Mouse (Mus musculus): ENCODE measurements around the gene Lin7b.

DNA sequence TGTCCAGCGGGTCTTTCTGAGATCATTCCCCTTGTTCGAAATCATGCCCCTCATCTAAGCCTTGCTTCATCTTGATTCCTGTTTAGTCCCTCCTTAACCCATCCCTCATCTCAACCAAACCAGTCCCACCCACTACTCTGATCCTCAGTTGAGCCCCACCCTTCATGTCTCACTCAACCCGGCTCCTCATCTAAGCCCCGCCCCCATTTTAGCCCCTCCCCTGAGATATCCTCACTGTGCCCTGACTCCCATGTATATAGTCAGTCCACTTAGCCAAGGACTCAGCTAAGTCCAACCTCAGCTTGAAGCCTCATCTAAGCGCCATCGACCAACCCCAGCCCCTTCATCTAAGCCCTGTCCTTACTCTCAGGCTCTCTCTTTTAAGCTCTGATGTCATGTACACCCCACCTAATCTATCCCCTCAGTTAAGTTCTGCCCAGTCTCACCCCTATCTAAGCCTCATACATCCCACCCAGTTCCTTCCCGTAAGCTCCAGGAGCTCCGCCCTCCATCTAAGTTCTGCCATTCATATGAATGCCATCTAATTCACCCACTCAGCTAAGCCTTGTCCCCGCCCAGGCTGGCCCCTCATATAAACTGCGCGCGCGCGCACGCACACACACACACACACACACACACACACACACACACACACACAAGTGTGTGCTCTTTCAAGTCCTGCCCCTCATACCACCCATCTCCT lies 14.9 kb downstream of the Lin7b start:
- TF ChIP-seq CTCF (IDR thresholded peaks at IDR 0.05; ENCODE audit: low read depth, low read length) (no peak), POLR2A (IDR thresholded peaks at IDR 0.05; ENCODE audit: borderline replicate concordance, low read depth, low read length) (no peak)
